Mouse (Mus musculus): Measurements from ENCODE around the gene Rtn4r.

DNA sequence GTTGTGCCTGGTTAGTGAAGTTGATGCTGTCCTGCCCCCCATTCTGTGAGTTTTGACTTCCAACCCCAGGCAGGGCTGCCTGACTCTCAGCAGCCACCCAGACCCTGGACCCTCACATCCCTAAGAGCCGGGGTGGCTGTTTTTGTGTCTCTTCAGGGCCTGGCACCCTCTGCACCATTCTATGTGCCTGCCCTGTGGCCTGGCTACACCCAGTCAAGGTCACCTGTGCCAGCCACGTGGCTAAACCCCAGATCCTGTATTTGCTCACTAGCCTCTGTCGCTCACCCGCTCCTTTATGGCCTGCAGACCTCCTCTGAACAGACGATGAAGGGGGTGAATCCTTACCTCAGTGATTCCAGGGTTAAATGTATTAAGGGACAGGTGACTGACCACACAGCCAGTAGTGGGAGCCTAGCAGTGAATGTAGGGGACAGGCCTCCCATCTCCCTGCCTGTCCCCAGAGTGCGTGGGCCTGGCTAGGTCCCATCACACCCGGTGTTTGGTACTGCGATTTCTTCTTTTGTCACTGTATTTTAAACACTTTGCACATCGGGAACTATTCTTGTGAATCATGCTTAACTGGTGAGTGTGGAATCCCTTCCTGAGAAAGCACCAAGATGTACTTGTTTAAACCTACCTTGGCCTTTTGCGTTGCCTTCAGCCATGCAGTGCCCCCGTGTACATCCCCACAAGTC, 4.0 kb downstream of the Rtn4r start:
- TF ChIP-seq POLR2A (IDR thresholded peaks at IDR 0.05; ENCODE audit: extremely low read depth, insufficient read depth, low read length) (no peak), CTCF (IDR thresholded peaks at IDR 0.05; ENCODE audit: low read depth, low read length) (no peak)

Data from liver, adult 2 months (tissue).